Comparison of ENCODE assay signal across 18 mouse cellular contexts in genomic region chr3:125673997-125674794, GRCm38 (mm10).
DNase-seq lines count a peak whose midpoint lies in the region; ATAC-seq and TF ChIP-seq lines count a peak whose summit lies in the region.
"Had no signal": no experiment of that assay in that cellular context is flagged by ENCODE, and none has a peak within 500 bp of the region (broad histone marks: within the 10 kb centered on the region; RNA-seq: fewer than 3 reads in every experiment).

No protein-coding gene starts in this region.

- no peaks in the 10 kb centered on the region for H3K79me2 ChIP-seq in liver, adult 2 months (ENCODE audit: control insufficient read depth, insufficient read depth, low read length)

- H3K9me3 ChIP-seq in embryonic facial prominence, embryonic 14.5 days (ENCODE audit: control insufficient read depth, low read length): no peaks in the 10 kb centered on the region
- no peaks in the 10 kb centered on the region for H3K9me3 ChIP-seq in embryonic facial prominence, embryonic 10.5 days
- no peaks in the 10 kb centered on the region for H3K9me3 ChIP-seq in liver, embryonic 11.5 days (ENCODE audit: control insufficient read depth, low read length)
- H3K9me3 ChIP-seq in hindbrain, postnatal 0 days (ENCODE audit: low read length): no peaks in the 10 kb centered on the region
- H3K9me3 ChIP-seq in neural tube, embryonic 15.5 days (replicated peaks): no peaks in the 10 kb centered on the region
- H3K9me3 ChIP-seq in liver, embryonic 12.5 days (replicated peaks): no peaks in the 10 kb centered on the region
- H3K9me3 ChIP-seq: embryonic facial prominence, embryonic 13.5 days; heart, embryonic 15.5 days; hindbrain, embryonic 15.5 days had no signal

- TF ChIP-seq POLR2A in liver, adult 2 months (IDR thresholded peaks at IDR 0.05; ENCODE audit: extremely low read depth, insufficient read depth, low read length): no peak

- no peak overlapping the region for H3K4me2 ChIP-seq in embryonic facial prominence, embryonic 14.5 days (ENCODE audit: low read depth, low read length)
- H3K4me2 ChIP-seq in liver, embryonic 11.5 days: no peak overlapping the region
- no peak overlapping the region for H3K4me2 ChIP-seq in hindbrain, postnatal 0 days (ENCODE audit: low read depth, low read length)
- no peak overlapping the region for H3K4me2 ChIP-seq in neural tube, embryonic 15.5 days
- no peak overlapping the region for H3K4me2 ChIP-seq in liver, embryonic 12.5 days
- H3K4me2 ChIP-seq: embryonic facial prominence, embryonic 13.5 days; heart, embryonic 15.5 days; hindbrain, embryonic 15.5 days had no signal

- H3K27me3 ChIP-seq in embryonic facial prominence, embryonic 14.5 days (replicated peaks; ENCODE audit: control insufficient read depth, insufficient read depth, low read length): no peaks in the 10 kb centered on the region
- no peaks in the 10 kb centered on the region for H3K27me3 ChIP-seq in embryonic facial prominence, embryonic 10.5 days (replicated peaks; ENCODE audit: low read depth, poor library complexity, severe bottlenecking)
- no peaks in the 10 kb centered on the region for H3K27me3 ChIP-seq in liver, adult 2 months (ENCODE audit: control insufficient read depth, insufficient read depth, low read length)
- no peaks in the 10 kb centered on the region for H3K27me3 ChIP-seq in liver, embryonic 11.5 days (replicated peaks; ENCODE audit: control insufficient read depth, insufficient read depth, low read length)
- H3K27me3 ChIP-seq in hindbrain, postnatal 0 days (ENCODE audit: insufficient read depth, low read length): no peaks in the 10 kb centered on the region
- no peaks in the 10 kb centered on the region for H3K27me3 ChIP-seq in neural tube, embryonic 15.5 days (replicated peaks)
- no peaks in the 10 kb centered on the region for H3K27me3 ChIP-seq in liver, embryonic 12.5 days (replicated peaks)
- H3K27me3 ChIP-seq: CH12.LX; embryonic facial prominence, embryonic 13.5 days; heart, embryonic 15.5 days; hindbrain, embryonic 15.5 days had no signal

- H3K4me1 ChIP-seq in embryonic facial prominence, embryonic 14.5 days (ENCODE audit: control insufficient read depth, insufficient read depth, low read length): no peaks in the 10 kb centered on the region
- 0 out of 2 replicates have a peak, but pooled peaks cover 2% of the 10 kb centered on the region for H3K4me1 ChIP-seq in embryonic facial prominence, embryonic 10.5 days
- no peaks in the 10 kb centered on the region for H3K4me1 ChIP-seq in liver, adult 2 months (ENCODE audit: control insufficient read depth, insufficient read depth, low read length)
- no peaks in the 10 kb centered on the region for H3K4me1 ChIP-seq in liver, embryonic 11.5 days (replicated peaks; ENCODE audit: control insufficient read depth, insufficient read depth, low read length)
- no peaks in the 10 kb centered on the region; the same call in 1 of the 2 replicates for H3K4me1 ChIP-seq in hindbrain, postnatal 0 days (ENCODE audit: insufficient read depth, low read length)
- 0 out of 2 replicates have a peak, but pooled peaks cover 5% of the 10 kb centered on the region for H3K4me1 ChIP-seq in neural tube, embryonic 15.5 days
- H3K4me1 ChIP-seq in liver, embryonic 12.5 days: no peaks in the 10 kb centered on the region
- H3K4me1 ChIP-seq: heart, embryonic 15.5 days had no signal

- H3K36me3 ChIP-seq in embryonic facial prominence, embryonic 14.5 days (ENCODE audit: control insufficient read depth, insufficient read depth, low read length): no peaks in the 10 kb centered on the region
- H3K36me3 ChIP-seq in embryonic facial prominence, embryonic 10.5 days (replicated peaks): no peaks in the 10 kb centered on the region
- no peaks in the 10 kb centered on the region for H3K36me3 ChIP-seq in liver, adult 2 months (ENCODE audit: control insufficient read depth, insufficient read depth, low read length)
- no peaks in the 10 kb centered on the region for H3K36me3 ChIP-seq in liver, embryonic 11.5 days (ENCODE audit: control insufficient read depth, insufficient read depth, low read length)
- H3K36me3 ChIP-seq in hindbrain, postnatal 0 days (ENCODE audit: insufficient read depth, low read length): no peaks in the 10 kb centered on the region
- H3K36me3 ChIP-seq in neural tube, embryonic 15.5 days: no peaks in the 10 kb centered on the region
- H3K36me3 ChIP-seq in liver, embryonic 12.5 days: no peaks in the 10 kb centered on the region
- H3K36me3 ChIP-seq: embryonic facial prominence, embryonic 13.5 days; heart, embryonic 15.5 days; hindbrain, embryonic 15.5 days had no signal

- ATAC-seq in embryonic facial prominence, embryonic 14.5 days (ENCODE audit: low read depth): no peak
- no peak for ATAC-seq in liver, embryonic 11.5 days (replicated peaks; ENCODE audit: low FRiP score)
- 0 out of 2 replicates have a peak, but pooled peaks have one; percentile 59 for ATAC-seq in hindbrain, postnatal 0 days
- 0 out of 2 replicates have a peak, but pooled peaks have one; percentile 46 for ATAC-seq in neural tube, embryonic 15.5 days (ENCODE audit: low FRiP score)
- no peak for ATAC-seq in monocyte, adult 5-6 weeks (replicated peaks; ENCODE audit: insufficient number of reproducible peaks, low FRiP score, low TSS enrichment, poor library complexity, severe bottlenecking)
- no peak for ATAC-seq in liver, embryonic 12.5 days

- DNase-seq in embryonic facial prominence, embryonic 14.5 days (ENCODE audit: low spot score): peak; percentile 5
- no peak for DNase-seq in embryonic facial prominence, embryonic 10.5 days (ENCODE audit: low spot score)
- peak; percentile 24 for DNase-seq in liver, adult 2 months (ENCODE audit: extremely low read depth, low read depth, low spot score)
- no peak for DNase-seq in liver, embryonic 11.5 days (ENCODE audit: low spot score)
- DNase-seq in hindbrain, postnatal 0 days (ENCODE audit: low spot score): peak; percentile 39
- DNase-seq: cerebellum, adult 11 months; heart, adult 11 months; kidney, adult 9 months; kidney, postnatal 4 days; lung, adult 18-20 months; thymus, postnatal 4 days had no signal

- no peak for TF ChIP-seq CTCF in liver, adult 2 months (IDR thresholded peaks at IDR 0.05; ENCODE audit: low read depth, low read length)
- no peak for TF ChIP-seq CTCF in hindbrain, postnatal 0 days (IDR thresholded peaks at IDR 0.05; ENCODE audit: low read depth)

- H3K9ac ChIP-seq in embryonic facial prominence, embryonic 14.5 days (ENCODE audit: low read depth, low read length): no peak overlapping the region
- H3K9ac ChIP-seq in liver, adult 2 months (ENCODE audit: low read depth, low read length): no peak overlapping the region
- no peak overlapping the region for H3K9ac ChIP-seq in liver, embryonic 11.5 days (ENCODE audit: low read depth, low read length)
- H3K9ac ChIP-seq in hindbrain, postnatal 0 days (replicated peaks; ENCODE audit: low read length): no peak overlapping the region
- H3K9ac ChIP-seq in neural tube, embryonic 15.5 days (replicated peaks): no peak overlapping the region
- H3K9ac ChIP-seq in liver, embryonic 12.5 days: no peak overlapping the region
- H3K9ac ChIP-seq: embryonic facial prominence, embryonic 13.5 days; heart, embryonic 15.5 days; hindbrain, embryonic 15.5 days had no signal

- no peak overlapping the region for H3K4me3 ChIP-seq in embryonic facial prominence, embryonic 14.5 days (ENCODE audit: low read depth, low read length)
- H3K4me3 ChIP-seq in embryonic facial prominence, embryonic 10.5 days: no peak overlapping the region
- no peak overlapping the region for H3K4me3 ChIP-seq in liver, adult 2 months (ENCODE audit: insufficient read depth, low read depth, low read length)
- H3K4me3 ChIP-seq in liver, embryonic 11.5 days (ENCODE audit: low read depth, low read length): no peak overlapping the region
- no peak overlapping the region for H3K4me3 ChIP-seq in hindbrain, postnatal 0 days (ENCODE audit: low read length)
- H3K4me3 ChIP-seq in neural tube, embryonic 15.5 days (replicated peaks): no peak overlapping the region
- H3K4me3 ChIP-seq in liver, embryonic 12.5 days: no peak overlapping the region
- H3K4me3 ChIP-seq: embryonic facial prominence, embryonic 13.5 days; heart, embryonic 15.5 days; hindbrain, embryonic 15.5 days had no signal

- no peak overlapping the region for H3K27ac ChIP-seq in embryonic facial prominence, embryonic 14.5 days (replicated peaks; ENCODE audit: low read depth, low read length)
- no peak overlapping the region for H3K27ac ChIP-seq in embryonic facial prominence, embryonic 10.5 days (replicated peaks)
- no peak overlapping the region for H3K27ac ChIP-seq in liver, adult 2 months (replicated peaks; ENCODE audit: insufficient read depth, low read depth, low read length)
- no peak overlapping the region for H3K27ac ChIP-seq in liver, embryonic 11.5 days (ENCODE audit: low read depth, low read length)
- no peak overlapping the region for H3K27ac ChIP-seq in hindbrain, postnatal 0 days
- no peak overlapping the region for H3K27ac ChIP-seq in neural tube, embryonic 15.5 days (replicated peaks)
- no peak overlapping the region for H3K27ac ChIP-seq in liver, embryonic 12.5 days
- H3K27ac ChIP-seq: embryonic facial prominence, embryonic 13.5 days; heart, embryonic 15.5 days; hindbrain, embryonic 15.5 days had no signal

- 41% methylated on average over 9 of the region's 9 CpGs for WGBS in embryonic facial prominence, embryonic 14.5 days
- WGBS in embryonic facial prominence, embryonic 10.5 days: 57% methylated on average over 9 of the region's 9 CpGs
- WGBS in liver, adult 2 months: 43% methylated on average over 9 of the region's 9 CpGs
- WGBS in liver, embryonic 11.5 days: 63% methylated on average over 9 of the region's 9 CpGs
- WGBS in hindbrain, postnatal 0 days: 40% methylated on average over 9 of the region's 9 CpGs
- 32% methylated on average over 9 of the region's 9 CpGs for WGBS in neural tube, embryonic 15.5 days
- WGBS in liver, embryonic 12.5 days (ENCODE audit: insufficient replicate concordance): 58% methylated on average over 9 of the region's 9 CpGs

Comparison
In these comparisons a context has a peak if more than half of its experiments do, and no peak if none do; other contexts are left out.
1. DNase-seq: peak in embryonic facial prominence, embryonic 14.5 days (single experiment), liver, adult 2 months (single experiment) and hindbrain, postnatal 0 days (single experiment); none in embryonic facial prominence, embryonic 10.5 days (single experiment) and liver, embryonic 11.5 days (single experiment).
2. ATAC-seq: peak in hindbrain, postnatal 0 days (single experiment) and neural tube, embryonic 15.5 days (single experiment); none in embryonic facial prominence, embryonic 14.5 days (single experiment), liver, embryonic 11.5 days (single experiment), monocyte, adult 5-6 weeks (single experiment) and liver, embryonic 12.5 days (single experiment).